27 mouse cellular contexts compared by ENCODE assay signal in the genomic region with DNA sequence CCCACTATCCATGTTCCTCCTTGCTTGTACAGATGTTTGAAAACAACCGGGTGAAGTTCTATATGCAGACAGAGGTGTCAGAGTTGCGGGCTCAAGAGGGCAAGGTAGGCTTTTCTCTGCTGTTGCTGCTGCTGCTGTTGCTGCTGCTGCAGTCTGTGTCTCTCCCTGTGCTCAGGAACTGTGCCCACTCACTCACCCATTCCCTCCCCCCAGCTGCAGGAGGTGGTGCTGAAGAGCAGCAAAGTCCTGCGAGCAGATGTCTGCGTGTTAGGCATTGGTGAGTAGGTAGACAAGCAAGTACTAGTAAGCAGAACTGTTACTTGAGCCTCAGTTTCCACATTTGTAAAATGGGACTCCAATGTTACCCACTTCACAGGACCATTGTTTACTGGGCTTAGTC. TPM values are rescaled to one million over a fixed set of nuclear protein-coding genes. Genes with fewer than 3 reads are reported as not detected.
DNase-seq lines count a peak whose midpoint lies in the region; ATAC-seq and TF ChIP-seq lines count a peak whose summit lies in the region.
"Had no signal": no experiment of that assay in that cellular context is flagged by ENCODE, and none has a peak within 500 bp of the region (broad histone marks: within the 10 kb centered on the region; RNA-seq: fewer than 3 reads in every experiment).

No protein-coding gene starts in this region.

- peak; percentile 53 for ATAC-seq in frontal cortex, adult (ENCODE audit: low TSS enrichment)
- ATAC-seq: activated CD4-positive, CD25-positive, alpha-beta regulatory T cell, adult 4 months; CD4-positive, CD25-positive, alpha-beta regulatory T cell, adult 4 months; forebrain, embryonic 14.5 days; forebrain, embryonic 16.5 days; Patski had no signal

- TF ChIP-seq CTCF in left cerebral cortex, adult 2 months (IDR thresholded peaks at IDR 0.05): no peak

- no peak overlapping the region for H3K4me3 ChIP-seq in left cerebral cortex, adult 2 months
- H3K4me3 ChIP-seq: embryonic facial prominence, embryonic 13.5 days; embryonic facial prominence, embryonic 15.5 days; erythroblast, embryonic 14.5 days; forebrain, embryonic 10.5 days; forebrain, embryonic 12.5 days had no signal

- intact Hi-C loops in left cerebral cortex, adult 2 months (cut with DNase I): no loop called here
- intact Hi-C loops in left cerebral cortex, postnatal 14 days (cut with DNase I): no loop called here

- no peak for DNase-seq in frontal cortex, postnatal 36 days (ENCODE audit: low spot score in 2 of 2)
- DNase-seq in left cerebral cortex, adult 2 months (ENCODE audit: extremely low spot score in 1 of 2, low spot score in 2 of 2): no peak
- no peak for DNase-seq in left cerebral cortex, postnatal 14 days (ENCODE audit: low spot score in 2 of 2)
- DNase-seq in ES-CJ7 (ENCODE audit: low read depth, low spot score): peak; percentile 9
- DNase-seq in brain, adult 2 months (ENCODE audit: low read depth, low spot score): peak; percentile 74
- DNase-seq in neural tube, embryonic 10.5 days (ENCODE audit: extremely low spot score, low spot score): no peak
- DNase-seq: adrenal gland, adult 8-10 months; adrenal gland, postnatal 14 days; adrenal gland, postnatal 36 days; B cell, adult 2 months; cerebellum, adult 11-12 months; cerebellum, adult 2 months; cerebellum, adult 9-10 months; cerebellum, postnatal 10 days had no signal

- peak overlapping the region; percentile 30; the same call in 1 of the 2 replicates for H3K27ac ChIP-seq in left cerebral cortex, adult 2 months
- H3K27ac ChIP-seq: embryonic facial prominence, embryonic 13.5 days; embryonic facial prominence, embryonic 15.5 days; forebrain, embryonic 10.5 days; forebrain, embryonic 12.5 days had no signal

RNA-seq across cellular contexts. Expression of gene Lztr1, which starts 5.8 kb away (rescaled TPM):
- total RNA-seq in left cerebral cortex, adult 2 months (2021): 100 to 1,000 TPM; 182 to 193 TPM
- 100 to 1,000 TPM; 163 to 176 TPM for total RNA-seq in left cerebral cortex, postnatal 14 days (2021)

RNA-seq across cellular contexts. Expression of gene Aifm3, which starts 13.3 kb away (rescaled TPM):
- total RNA-seq in left cerebral cortex, adult 2 months (2021): 100 to 1,000 TPM; 148 to 171 TPM
- 10 to 100 TPM; 40.8 to 48.3 TPM for total RNA-seq in left cerebral cortex, postnatal 14 days (2021)
- total RNA-seq: CH12.LX had no signal

RNA-seq across cellular contexts. Expression of gene Thap7, which starts 28.3 kb away (rescaled TPM):
- 10 to 100 TPM; 42.3 to 43.1 TPM for total RNA-seq in left cerebral cortex, adult 2 months (2021)
- total RNA-seq in left cerebral cortex, postnatal 14 days (2021): 10 to 100 TPM; 36.9 to 42.7 TPM

RNA-seq across cellular contexts. Expression of gene Crkl, which starts 50.9 kb away (rescaled TPM):
- 10 to 100 TPM; 31.9 to 36.7 TPM for total RNA-seq in left cerebral cortex, adult 2 months (2021)
- 10 to 100 TPM; 27.0 to 34.0 TPM for total RNA-seq in left cerebral cortex, postnatal 14 days (2021)

RNA-seq across cellular contexts. Expression of gene Lrrc74b, which starts 58.4 kb away (rescaled TPM):
- total RNA-seq in left cerebral cortex, adult 2 months (2021): 1 to 10 TPM in 1 of 2 experiments, under 1 TPM in 1; 0.68 to 1.1 TPM
- total RNA-seq in left cerebral cortex, postnatal 14 days (2021): under 1 TPM; 0.29 to 0.42 TPM
- total RNA-seq: adrenal gland, adult 18-20 months; adrenal gland, postnatal 36 days; CH12.LX had no signal

Comparison
In these comparisons a context has a peak if more than half of its experiments do, and no peak if none do; other contexts are left out.
1. DNase-seq: peak in ES-CJ7 (single experiment) and brain, adult 2 months (single experiment); none in frontal cortex, postnatal 36 days (0 of 2), left cerebral cortex, adult 2 months (0 of 2), left cerebral cortex, postnatal 14 days (0 of 2) and neural tube, embryonic 10.5 days (single experiment).